Mouse (Mus musculus) ES-CJ7 (cell line): ENCODE data around the gene Il1r1.

Experiments
- DNase-seq: peaks from one replicate; pipeline ENCODE4 v3.0.0; 2011; ENCODE audit warnings: low read depth, low spot score

Il1r1 gene

GRCm38 (mm10) chr1:40224539-40225284 lies at the start of gene Il1r1:
Gene Il1r1, plus strand, starts transcription at chr1:40225080.
- no peak for DNase-seq

GRCm38 (mm10) chr1:40175123-40175522 lies 49.8 kb upstream of the Il1r1 start:
- DNase-seq: no peak

- DNase-seq: no peak
Measured at GRCm38 (mm10) chr1:40175797-40176196, 49.1 kb upstream of the Il1r1 start.

- DNase-seq: no peak
Measured at GRCm38 (mm10) chr1:40179031-40179430, 45.8 kb upstream of the Il1r1 start.

- DNase-seq: no peak
Measured at GRCm38 (mm10) chr1:40179493-40179892, 45.4 kb upstream of the Il1r1 start.

- DNase-seq: no peak
Measured at GRCm38 (mm10) chr1:40180861-40181260, 44.0 kb upstream of the Il1r1 start.

GRCm38 (mm10) chr1:40181716-40182115 lies 43.2 kb upstream of the Il1r1 start:
- no peak for DNase-seq

- DNase-seq: no peak
Measured at GRCm38 (mm10) chr1:40183410-40183809, 41.5 kb upstream of the Il1r1 start.

- no peak for DNase-seq
Measured at GRCm38 (mm10) chr1:40187961-40188360, 36.9 kb upstream of the Il1r1 start.

GRCm38 (mm10) chr1:40190025-40190424 lies 34.9 kb upstream of the Il1r1 start:
- DNase-seq: no peak

- no peak for DNase-seq
Measured at GRCm38 (mm10) chr1:40190837-40191236, 34.0 kb upstream of the Il1r1 start.

GRCm38 (mm10) chr1:40194279-40194678 lies 30.6 kb upstream of the Il1r1 start:
- no peak for DNase-seq

- no peak for DNase-seq
Measured at GRCm38 (mm10) chr1:40213337-40214159, 11.3 kb upstream of the Il1r1 start.

- DNase-seq: no peak
Measured at GRCm38 (mm10) chr1:40217521-40217920, 7.4 kb upstream of the Il1r1 start.

GRCm38 (mm10) chr1:40218603-40219002 lies 6.3 kb upstream of the Il1r1 start:
- DNase-seq: no peak

- DNase-seq: no peak
Measured at GRCm38 (mm10) chr1:40220549-40220948, 4.3 kb upstream of the Il1r1 start.

GRCm38 (mm10) chr1:40221864-40222263 lies 3.0 kb upstream of the Il1r1 start:
- no peak for DNase-seq

GRCm38 (mm10) chr1:40222680-40223079 lies 2.2 kb upstream of the Il1r1 start:
- no peak for DNase-seq

GRCm38 (mm10) chr1:40223591-40223990 lies 1.3 kb upstream of the Il1r1 start:
- no peak for DNase-seq

- no peak for DNase-seq
Measured at GRCm38 (mm10) chr1:40225580-40225979, 700 bp downstream of the Il1r1 start.

GRCm38 (mm10) chr1:40229033-40229432 lies 4.2 kb downstream of the Il1r1 start:
- no peak for DNase-seq

- no peak for DNase-seq
Measured at GRCm38 (mm10) chr1:40229771-40230280, 4.9 kb downstream of the Il1r1 start.

- DNase-seq: no peak
Measured at GRCm38 (mm10) chr1:40230336-40230735, 5.5 kb downstream of the Il1r1 start.
